Mouse (Mus musculus): Measurements from ENCODE around the gene Tecpr2. TPM values are rescaled to one million over a fixed set of nuclear protein-coding genes. Genes with fewer than 3 reads are reported as not detected.

The Tecpr2 gene
- polyA plus RNA-seq, 1 experiment: 4.2 TPM

GRCm38 (mm10) chr12:110948910-110949201 is 59.8 kb downstream of the Tecpr2 start:
- Histone ChIP-seq H3K79me2 (ENCODE audit: control insufficient read depth, insufficient read depth) (no peaks in the 10 kb centered on the region), H3K27me3 (ENCODE audit: control insufficient read depth, insufficient read depth, insufficient read length) (no peaks in the 10 kb centered on the region), H3K4me3 (no peak overlapping the region), H3ac (ENCODE audit: control insufficient read depth, insufficient read length) (no peak overlapping the region), H3K4me2 (ENCODE audit: low read depth) (no peak overlapping the region), H3K36me3 (ENCODE audit: control insufficient read depth, insufficient read depth) (peaks cover 8% of the 10 kb centered on the region)
- TF ChIP-seq TCF3 (IDR thresholded peaks at IDR 0.05; ENCODE audit: insufficient read length, low read depth): no peak
- no peak for TF ChIP-seq MYOD1 (IDR thresholded peaks at IDR 0.05; ENCODE audit: control insufficient read depth in 1 of 3, insufficient read length in 2 of 3, low read depth in 2 of 3)
- no peak for TF ChIP-seq TCF12 (IDR thresholded peaks at IDR 0.05; ENCODE audit: insufficient read depth, poor library complexity, severe bottlenecking)
- TF ChIP-seq MYOG (IDR thresholded peaks at IDR 0.05; ENCODE audit: control insufficient read depth in 1 of 3, insufficient read depth in 1 of 3, insufficient read length in 2 of 3, low read depth in 2 of 3): no peak
- no peak for TF ChIP-seq E2F4 (IDR thresholded peaks at IDR 0.05; ENCODE audit: insufficient read depth)
- no peak for TF ChIP-seq USF1 (IDR thresholded peaks at IDR 0.05; ENCODE audit: low read depth)
- TF ChIP-seq REST (IDR thresholded peaks at IDR 0.05; ENCODE audit: insufficient read depth, insufficient read length): no peak
- no peak for TF ChIP-seq POLR2A (IDR thresholded peaks at IDR 0.05; ENCODE audit: insufficient read length, low read depth)

- no peaks in the 10 kb centered on the region for H3K27me3 ChIP-seq (ENCODE audit: control insufficient read depth, insufficient read depth, insufficient read length)
- H3K36me3 ChIP-seq (ENCODE audit: control insufficient read depth, insufficient read depth): peaks cover 8% of the 10 kb centered on the region
- no peak for TF ChIP-seq MYOG (IDR thresholded peaks at IDR 0.05; ENCODE audit: control insufficient read depth in 1 of 3, insufficient read depth in 1 of 3, insufficient read length in 2 of 3, low read depth in 2 of 3)
- no peak for TF ChIP-seq TCF3 (IDR thresholded peaks at IDR 0.05; ENCODE audit: insufficient read length, low read depth)
- no peak for TF ChIP-seq TCF12 (IDR thresholded peaks at IDR 0.05; ENCODE audit: insufficient read depth, poor library complexity, severe bottlenecking)
- no peak for TF ChIP-seq REST (IDR thresholded peaks at IDR 0.05; ENCODE audit: insufficient read depth, insufficient read length)
- no peak for TF ChIP-seq MAX (IDR thresholded peaks at IDR 0.05; ENCODE audit: low read depth)
- TF ChIP-seq CEBPB (IDR thresholded peaks at IDR 0.05; ENCODE audit: insufficient read depth, poor library complexity, severe bottlenecking): no peak
- no peak for TF ChIP-seq POLR2AphosphoS2 (IDR thresholded peaks at IDR 0.05; ENCODE audit: insufficient read length, low read depth)
- H3K79me2 ChIP-seq (ENCODE audit: control insufficient read depth, insufficient read depth): no peaks in the 10 kb centered on the region
- H3ac ChIP-seq (ENCODE audit: control insufficient read depth, insufficient read length): no peak overlapping the region
- no peak overlapping the region for H3K4me3 ChIP-seq
- no peak overlapping the region for H3K4me2 ChIP-seq (ENCODE audit: low read depth)
Measured at GRCm38 (mm10) chr12:110949410-110949809, 60.3 kb downstream of the Tecpr2 start.

GRCm38 (mm10) chr12:110950151-110950550 is 61.1 kb downstream of the Tecpr2 start:
- no peak for TF ChIP-seq REST (IDR thresholded peaks at IDR 0.05; ENCODE audit: insufficient read depth, insufficient read length)
- no peak for TF ChIP-seq CEBPB (IDR thresholded peaks at IDR 0.05; ENCODE audit: insufficient read depth, poor library complexity, severe bottlenecking)
- TF ChIP-seq POLR2AphosphoS2 (IDR thresholded peaks at IDR 0.05; ENCODE audit: insufficient read length, low read depth): no peak
- no peak for TF ChIP-seq MYOG (IDR thresholded peaks at IDR 0.05; ENCODE audit: control insufficient read depth in 1 of 3, insufficient read depth in 1 of 3, insufficient read length in 2 of 3, low read depth in 2 of 3)
- no peak for TF ChIP-seq USF1 (IDR thresholded peaks at IDR 0.05; ENCODE audit: low read depth)
- TF ChIP-seq MAX (IDR thresholded peaks at IDR 0.05; ENCODE audit: low read depth): no peak
- Histone ChIP-seq H3K27me3 (ENCODE audit: control insufficient read depth, insufficient read depth, insufficient read length) (no peaks in the 10 kb centered on the region), H3K4me3 (no peak overlapping the region), H3ac (ENCODE audit: control insufficient read depth, insufficient read length) (no peak overlapping the region), H3K4me2 (ENCODE audit: low read depth) (no peak overlapping the region), H3K36me3 (ENCODE audit: control insufficient read depth, insufficient read depth) (peaks cover 8% of the 10 kb centered on the region), H3K79me2 (ENCODE audit: control insufficient read depth, insufficient read depth) (no peaks in the 10 kb centered on the region)

GRCm38 (mm10) chr12:110951236-110951635 is 62.2 kb downstream of the Tecpr2 start:
- H3K27me3 ChIP-seq (ENCODE audit: control insufficient read depth, insufficient read depth, insufficient read length): no peaks in the 10 kb centered on the region
- TF ChIP-seq MAX (IDR thresholded peaks at IDR 0.05; ENCODE audit: low read depth): no peak
- TF ChIP-seq MYOG (IDR thresholded peaks at IDR 0.05; ENCODE audit: control insufficient read depth in 1 of 3, insufficient read depth in 1 of 3, insufficient read length in 2 of 3, low read depth in 2 of 3): no peak
- no peak for TF ChIP-seq SRF (IDR thresholded peaks at IDR 0.05; ENCODE audit: control insufficient read depth, insufficient read length, low read depth)
- no peak for TF ChIP-seq USF1 (IDR thresholded peaks at IDR 0.05; ENCODE audit: low read depth)
- TF ChIP-seq CEBPB (IDR thresholded peaks at IDR 0.05; ENCODE audit: insufficient read depth, poor library complexity, severe bottlenecking): no peak
- no peak for TF ChIP-seq MYOD1 (IDR thresholded peaks at IDR 0.05; ENCODE audit: control insufficient read depth in 1 of 3, insufficient read length in 2 of 3, low read depth in 2 of 3)
- no peak for TF ChIP-seq POLR2AphosphoS2 (IDR thresholded peaks at IDR 0.05; ENCODE audit: insufficient read length, low read depth)
- TF ChIP-seq TCF3 (IDR thresholded peaks at IDR 0.05; ENCODE audit: insufficient read length, low read depth): no peak
- no peak for TF ChIP-seq REST (IDR thresholded peaks at IDR 0.05; ENCODE audit: insufficient read depth, insufficient read length)
- no peak for TF ChIP-seq TCF12 (IDR thresholded peaks at IDR 0.05; ENCODE audit: insufficient read depth, poor library complexity, severe bottlenecking)
- TF ChIP-seq POLR2A (IDR thresholded peaks at IDR 0.05; ENCODE audit: insufficient read length, low read depth): no peak
- no peak for TF ChIP-seq E2F4 (IDR thresholded peaks at IDR 0.05; ENCODE audit: insufficient read depth)
- H3K36me3 ChIP-seq (ENCODE audit: control insufficient read depth, insufficient read depth): peaks cover 13% of the 10 kb centered on the region
- no peak overlapping the region for H3K4me2 ChIP-seq (ENCODE audit: low read depth)
- no peaks in the 10 kb centered on the region for H3K79me2 ChIP-seq (ENCODE audit: control insufficient read depth, insufficient read depth)
- H3K4me3 ChIP-seq: no peak overlapping the region
- no peak overlapping the region for H3ac ChIP-seq (ENCODE audit: control insufficient read depth, insufficient read length)

GRCm38 (mm10) chr12:110952628-110953385 is 63.7 kb downstream of the Tecpr2 start:
- H3ac ChIP-seq (ENCODE audit: control insufficient read depth, insufficient read length): no peak overlapping the region
- H3K27me3 ChIP-seq (ENCODE audit: control insufficient read depth, insufficient read depth, insufficient read length): no peaks in the 10 kb centered on the region
- no peaks in the 10 kb centered on the region for H3K79me2 ChIP-seq (ENCODE audit: control insufficient read depth, insufficient read depth)
- peak overlapping the region; percentile 70 for H3K4me2 ChIP-seq (ENCODE audit: low read depth)
- TF ChIP-seq MYOD1 (IDR thresholded peaks at IDR 0.05; ENCODE audit: control insufficient read depth in 1 of 3, insufficient read length in 2 of 3, low read depth in 2 of 3) (peak in 1 of 3 experiments; percentile 71), E2F4 (IDR thresholded peaks at IDR 0.05; ENCODE audit: insufficient read depth) (no peak), TCF12 (IDR thresholded peaks at IDR 0.05; ENCODE audit: insufficient read depth, poor library complexity, severe bottlenecking) (no peak), TCF3 (IDR thresholded peaks at IDR 0.05; ENCODE audit: insufficient read length, low read depth) (no peak), USF1 (IDR thresholded peaks at IDR 0.05; ENCODE audit: low read depth) (peak; percentile 51), SRF (IDR thresholded peaks at IDR 0.05; ENCODE audit: control insufficient read depth, insufficient read length, low read depth) (no peak), REST (IDR thresholded peaks at IDR 0.05; ENCODE audit: insufficient read depth, insufficient read length) (no peak)
- no peak overlapping the region for H3K4me3 ChIP-seq
- peaks cover 18% of the 10 kb centered on the region for H3K36me3 ChIP-seq (ENCODE audit: control insufficient read depth, insufficient read depth)
